Mouse (Mus musculus) monocyte, adult 5-6 weeks (primary cell): ENCODE measurements around the gene 1700020D05Rik. TPM values are rescaled to one million over a fixed set of nuclear protein-coding genes. Genes with fewer than 3 reads are reported as not detected.
"Not testable (repeated sequence)": the region's sequence is repeated elsewhere in the genome, so short reads cannot be mapped to it uniquely, and the experiment has no call there.

Source experiments
- ATAC-seq: fragments of 153-309, 156-312 bp; replicated peaks from 2 replicates; pipeline ENCODE4 v1.8.0; 2017; ENCODE audit warnings: mild to moderate bottlenecking; ENCODE audit not compliant: low TSS enrichment, insufficient number of reproducible peaks, severe bottlenecking, poor library complexity, low FRiP score
- total RNA-seq: library from RNA; stranded (forward); fragments of 200-1000, 200-491, 200-594 nt; gene quantifications from 3 replicates; pipeline ENCODE4 v1.2.3, GENCODE M21; 2017

Gene 1700020D05Rik
- total RNA-seq, 1 experiment from 2014 or later, result 0.29 TPM

GRCm38 (mm10) chr19:5500330-5500875 is 3.2 kb downstream of the 1700020D05Rik start:
- no peak for ATAC-seq

GRCm38 (mm10) chr19:5496052-5496370 is 7.6 kb downstream of the 1700020D05Rik start:
- ATAC-seq, result no peak

GRCm38 (mm10) chr19:5495353-5496051 is 8.1 kb downstream of the 1700020D05Rik start:
- no peak for ATAC-seq

GRCm38 (mm10) chr19:5494314-5494713 is 9.3 kb downstream of the 1700020D05Rik start:
- ATAC-seq, result no peak

- not testable (repeated sequence) for ATAC-seq
These were observed 10.3 kb downstream of the 1700020D05Rik start for GRCm38 (mm10) chr19:5493301-5493721.

GRCm38 (mm10) chr19:5492641-5493040 is 10.9 kb downstream of the 1700020D05Rik start:
- ATAC-seq, result no peak

GRCm38 (mm10) chr19:5490898-5491708 is 12.5 kb downstream of the 1700020D05Rik start:
- peak; percentile 28 for ATAC-seq

GRCm38 (mm10) chr19:5490313-5490897 is 13.2 kb downstream of the 1700020D05Rik start, which contains the start of gene Cfl1:
Gene Cfl1 (plus strand): TSS chr19:5490455.
- ATAC-seq, result peak; percentile 34

- not testable (repeated sequence) for ATAC-seq
These were observed 13.9 kb downstream of the 1700020D05Rik start for GRCm38 (mm10) chr19:5489721-5490120.

GRCm38 (mm10) chr19:5488878-5489571 is 14.6 kb downstream of the 1700020D05Rik start:
- peak; percentile 55 for ATAC-seq

- peak; percentile 19 for ATAC-seq
These were observed 15.6 kb downstream of the 1700020D05Rik start, which contains the start of gene Mus81 for GRCm38 (mm10) chr19:5487768-5488550. Gene Mus81 (minus strand): TSS chr19:5488402.

- no peak for ATAC-seq
These were observed 16.8 kb downstream of the 1700020D05Rik start for GRCm38 (mm10) chr19:5486771-5487170.

GRCm38 (mm10) chr19:5486286-5486685 is 17.3 kb downstream of the 1700020D05Rik start:
- no peak for ATAC-seq

GRCm38 (mm10) chr19:5485821-5486220 is 17.8 kb downstream of the 1700020D05Rik start:
- ATAC-seq, result no peak

GRCm38 (mm10) chr19:5485371-5485770 is 18.2 kb downstream of the 1700020D05Rik start:
- no peak for ATAC-seq

GRCm38 (mm10) chr19:5484496-5484895 is 19.1 kb downstream of the 1700020D05Rik start:
- no peak for ATAC-seq

- no peak for ATAC-seq
These were observed 19.9 kb downstream of the 1700020D05Rik start for GRCm38 (mm10) chr19:5483386-5484359.
